Mouse (Mus musculus): ENCODE measurements around the gene Zfp14. TPM values are rescaled to one million over a fixed set of nuclear protein-coding genes. Genes with fewer than 3 reads are reported as not detected.

Zfp14 gene
- total RNA-seq, 2 experiments from 2014 or later: 10.9 to 11.5 TPM

Small RNA genes within 50 kb of the gene (microRNA-seq; reads per million reads assigned to microRNA genes)
- gene Gm23368: not detected

Other genes with a start within 250 kb of the Zfp14 start
- 10 to 100 TPM; 24.5 to 27.9 TPM for gene Zfp790, start 235.3 kb downstream of the Zfp14 start, total RNA-seq (2021)
- gene Zfp940, start 197.7 kb downstream of the Zfp14 start, total RNA-seq (2021): 10 to 100 TPM; 17.7 to 19.5 TPM
- gene Zfp420, start 191.4 kb downstream of the Zfp14 start, total RNA-seq (2021): 10 to 100 TPM; 16.2 to 18.6 TPM
- 10 to 100 TPM; 19.5 to 22.5 TPM for gene Zfp27, start 144.8 kb downstream of the Zfp14 start, total RNA-seq (2021)
- gene Zfp383, start 143.2 kb downstream of the Zfp14 start, total RNA-seq (2021): 10 to 100 TPM in 1 of 2 experiments, 1 to 10 TPM in 1; 9.9 to 10.7 TPM
- gene Zfp74, start 97.3 kb downstream of the Zfp14 start, total RNA-seq (2021): 10 to 100 TPM; 25.4 to 28.2 TPM
- gene Zfp568, start 67.4 kb downstream of the Zfp14 start, total RNA-seq (2021): 1 to 10 TPM; 5.1 to 5.4 TPM
- gene Zfp82, start 21.5 kb upstream of the Zfp14 start, total RNA-seq (2021): 1 to 10 TPM; 4.6 to 8.5 TPM
- 1 to 10 TPM in 1 of 2 experiments, not detected in 1; 1.9 TPM for gene Gm26920, start 39.0 kb upstream of the Zfp14 start, total RNA-seq (2021)
- 10 to 100 TPM; 12.9 to 17.3 TPM for gene Zfp566, start 39.1 kb upstream of the Zfp14 start, total RNA-seq (2021)
- 10 to 100 TPM; 64.8 to 65.3 TPM for gene Zfp260, start 43.4 kb upstream of the Zfp14 start, total RNA-seq (2021)
- gene Zfp382, start 70.6 kb upstream of the Zfp14 start, total RNA-seq (2021): 10 to 100 TPM; 33.0 to 33.9 TPM
- gene Zfp146, start 118.4 kb upstream of the Zfp14 start, total RNA-seq (2021): 10 to 100 TPM; 66.8 to 68.1 TPM
- 1 to 10 TPM; 1.5 to 2.0 TPM for gene Cox7a1, start 132.8 kb upstream of the Zfp14 start, total RNA-seq (2021)
- gene Capns1, start 147.4 kb upstream of the Zfp14 start, total RNA-seq (2021): 100 to 1,000 TPM; 193 to 198 TPM
- gene Polr2i, start 180.6 kb upstream of the Zfp14 start, total RNA-seq (2021): 10 to 100 TPM; 94.9 to 96.9 TPM
- 100 to 1,000 TPM; 229 to 238 TPM for gene Tbcb, start 180.9 kb upstream of the Zfp14 start, total RNA-seq (2021)
- not detected for gene Ovol3, start 184.3 kb upstream of the Zfp14 start, total RNA-seq (2021)
- gene Thap8, start 228.7 kb upstream of the Zfp14 start, total RNA-seq (2021): under 1 TPM; 0.40 to 0.54 TPM
- gene Wdr62, start 229.0 kb upstream of the Zfp14 start, total RNA-seq (2021): 1 to 10 TPM; 5.0 to 5.5 TPM
- gene Clip3, start 240.3 kb upstream of the Zfp14 start, total RNA-seq (2021): 100 to 1,000 TPM; 403 to 414 TPM